Mouse (Mus musculus) cerebellum, adult 2 months (tissue): ENCODE measurements around the gene Cacng6.

Experiments used
- CTCF ChIP-seq: fragments of 200-500 bp; IDR thresholded peaks from 2 replicates; pipeline ENCODE4 v1.5.1; 2011; ENCODE audit warnings: low read depth, mild to moderate bottlenecking, control low read depth, low read length, moderate library complexity, borderline replicate concordance; ENCODE audit not compliant: insufficient read depth
- POLR2A ChIP-seq: fragments of 200-500 bp; IDR thresholded peaks from 2 replicates; pipeline ENCODE4 v1.6.1; 2011; ENCODE audit warnings: low read length, control low read depth, borderline replicate concordance; ENCODE audit not compliant: insufficient read depth

- no peak for TF ChIP-seq POLR2A
- TF ChIP-seq CTCF, result no peak
These were observed 565 bp upstream of the Cacng6 start for GRCm38 (mm10) chr7:3423430-3423829.
